Mouse (Mus musculus) erythroblast, embryonic 14.5 days (primary cell): ENCODE measurements around the gene Tmem131. TPM values are rescaled to one million over a fixed set of nuclear protein-coding genes. Genes with fewer than 3 reads are reported as not detected.

Experiments
- H3K27me3 ChIP-seq: 2 replicates; pipeline ENCODE4 v1.6.1; 2012; ENCODE audit warnings: inconsistent platforms; ENCODE audit not compliant: control insufficient read depth
- H3K36me3 ChIP-seq: 2 replicates; pipeline ENCODE4 v1.6.1; 2012; ENCODE audit warnings: mild to moderate bottlenecking, inconsistent platforms; ENCODE audit not compliant: control insufficient read depth
- H3K4me1 ChIP-seq: 2 replicates; pipeline ENCODE4 v1.6.1; 2012; ENCODE audit warnings: inconsistent platforms; ENCODE audit not compliant: control insufficient read depth
- H3K4me3 ChIP-seq: replicated peaks from 2 replicates; pipeline ENCODE3; 2012; ENCODE audit warnings: moderate library complexity, mild to moderate bottlenecking, inconsistent platforms
- H3K9me3 ChIP-seq: 2 replicates; pipeline ENCODE4 v1.6.1; 2012; ENCODE audit warnings: low read length, inconsistent platforms, mixed read lengths; ENCODE audit not compliant: control insufficient read depth
- GATA1 ChIP-seq: IDR thresholded peaks from 2 replicates; pipeline ENCODE4 v1.6.1; 2012; ENCODE audit warnings: low read length, inconsistent platforms, mixed read lengths
- TAL1 ChIP-seq: IDR thresholded peaks from 3 replicates; pipeline ENCODE4 v1.6.1; 2012; ENCODE audit warnings: low read length, inconsistent platforms, mixed read lengths
- polyA plus RNA-seq: library from polyadenylated mRNA; stranded (reverse); fragments of >175 nt; gene quantifications from 2 replicates; pipeline ENCODE4 v1.2.3, GENCODE M21; 2012

The Tmem131 gene
- polyA plus RNA-seq = 7.8 and 8.1 TPM in 2 replicates

GRCm38 (mm10) chr1:36943653-36944052 is at the start of gene Tmem131:
Tmem131 (minus strand) TSS chr1:36943666.
- TF ChIP-seq GATA1 (peak; percentile 50; the same call in 1 of the 2 replicates), TAL1 (0 out of 3 replicates have a peak, but pooled peaks have one; percentile 10)

DNA sequence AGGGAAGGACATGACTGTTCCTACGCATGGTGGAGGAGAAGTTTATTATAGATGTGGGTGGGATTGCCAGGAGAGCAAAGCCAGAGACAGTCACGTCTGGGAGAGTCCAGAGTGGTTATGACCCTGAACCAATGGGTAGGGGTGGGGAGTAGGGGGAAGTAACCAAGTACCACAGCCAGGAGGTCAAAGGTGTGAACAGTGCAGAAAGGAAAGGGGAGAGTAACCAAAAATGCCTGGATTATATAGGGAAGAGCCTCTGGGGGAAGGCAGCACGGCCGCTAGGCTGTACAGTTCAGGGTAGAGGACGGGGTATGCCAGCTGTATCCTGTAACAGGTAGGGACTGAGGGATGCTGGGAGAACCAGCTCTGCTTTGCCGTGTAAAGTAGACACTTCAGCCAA is 45.1 kb upstream of the Tmem131 start:
- Histone ChIP-seq H3K27me3 (peaks cover 14% of the 10 kb centered on the region), H3K9me3 (no peaks in the 10 kb centered on the region), H3K36me3 (no peaks in the 10 kb centered on the region), H3K4me3 (no peak overlapping the region), H3K4me1 (no peaks in the 10 kb centered on the region)
- no peak for TF ChIP-seq GATA1
- no peak for TF ChIP-seq TAL1

More at GRCm38 (mm10) chr1:36943653-36944052, at the start of gene Tmem131:
- Histone ChIP-seq H3K27me3 (no peaks in the 10 kb centered on the region), H3K4me1 (peaks cover 47% of the 10 kb centered on the region), H3K4me3 (peak within 1 kb of the TSS; percentile 50), H3K36me3 (no peaks in the 10 kb centered on the region), H3K9me3 (no peaks in the 10 kb centered on the region)

DNA sequence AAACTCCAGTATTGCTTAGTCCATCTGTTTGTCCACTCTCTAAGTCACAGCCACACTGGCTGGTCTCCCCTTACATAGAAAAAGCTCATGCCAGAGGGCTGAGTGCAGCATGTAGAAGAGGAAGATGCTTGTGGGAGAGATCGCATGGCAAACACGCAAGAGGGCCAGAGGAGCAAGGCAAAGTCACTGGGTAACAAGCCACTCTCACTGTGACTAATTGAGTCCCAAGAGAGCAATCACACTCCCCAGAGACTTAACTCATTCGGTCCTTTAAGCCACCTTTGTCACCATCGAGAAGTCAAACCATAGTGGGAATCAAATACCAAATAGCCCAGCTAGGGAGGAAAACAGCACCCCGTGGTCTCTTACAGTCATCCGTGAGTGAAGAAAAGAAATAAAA is 44.7 kb upstream of the Tmem131 start:
- Histone ChIP-seq H3K9me3 (no peaks in the 10 kb centered on the region), H3K27me3 (peaks cover 14% of the 10 kb centered on the region), H3K36me3 (no peaks in the 10 kb centered on the region), H3K4me1 (no peaks in the 10 kb centered on the region), H3K4me3 (no peak overlapping the region)
- TF ChIP-seq GATA1 (no peak), TAL1 (no peak)

- H3K36me3 ChIP-seq = no peaks in the 10 kb centered on the region
- peaks cover 14% of the 10 kb centered on the region for H3K27me3 ChIP-seq
These were observed 44.0 kb upstream of the Tmem131 start for GRCm38 (mm10) chr1:36987172-36988148.

GRCm38 (mm10) chr1:36986396-36987160 is 43.1 kb upstream of the Tmem131 start:
- no peaks in the 10 kb centered on the region for H3K9me3 ChIP-seq
- H3K4me1 ChIP-seq = no peaks in the 10 kb centered on the region
- no peaks in the 10 kb centered on the region for H3K36me3 ChIP-seq
- H3K4me3 ChIP-seq = no peak overlapping the region
- TF ChIP-seq GATA1 (no peak), TAL1 (no peak)
- peaks cover 14% of the 10 kb centered on the region for H3K27me3 ChIP-seq

More at GRCm38 (mm10) chr1:36987172-36988148, 44.0 kb upstream of the Tmem131 start:
- H3K4me1 ChIP-seq = no peaks in the 10 kb centered on the region
- no peak for TF ChIP-seq GATA1
- no peak for TF ChIP-seq TAL1
- H3K4me3 ChIP-seq = no peak overlapping the region
- H3K9me3 ChIP-seq = no peaks in the 10 kb centered on the region

GRCm38 (mm10) chr1:36985896-36986295 is 42.4 kb upstream of the Tmem131 start:
- TF ChIP-seq GATA1 = no peak
- TF ChIP-seq TAL1 = no peak
- no peaks in the 10 kb centered on the region for H3K36me3 ChIP-seq
- H3K27me3 ChIP-seq = peaks cover 14% of the 10 kb centered on the region
- H3K4me1 ChIP-seq = no peaks in the 10 kb centered on the region
- no peak overlapping the region for H3K4me3 ChIP-seq
- no peaks in the 10 kb centered on the region for H3K9me3 ChIP-seq

DNA sequence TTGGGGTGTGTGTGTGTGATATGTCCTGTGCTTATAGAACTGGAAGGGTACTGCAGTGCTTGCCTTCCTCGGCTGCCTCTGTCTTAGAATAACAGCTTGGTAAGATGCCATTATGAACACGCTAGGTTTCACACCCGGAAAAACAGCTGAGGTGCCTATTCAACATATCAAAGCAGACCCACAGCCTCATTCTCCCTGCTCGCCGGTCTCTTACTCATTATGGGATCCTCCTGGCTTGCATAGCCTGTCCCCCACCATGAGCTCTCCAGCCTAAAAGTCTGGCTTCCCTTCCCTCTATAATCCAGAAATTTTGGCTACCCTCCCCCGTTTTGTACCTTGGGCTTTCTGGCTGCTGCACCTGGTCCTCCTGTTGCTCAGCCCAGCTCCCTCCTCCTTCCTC is 40.9 kb upstream of the Tmem131 start:
- no peaks in the 10 kb centered on the region for H3K36me3 ChIP-seq
- TF ChIP-seq GATA1 = no peak
- no peak overlapping the region for H3K4me3 ChIP-seq
- H3K4me1 ChIP-seq = no peaks in the 10 kb centered on the region
- H3K9me3 ChIP-seq = no peaks in the 10 kb centered on the region
- H3K27me3 ChIP-seq = peaks cover 14% of the 10 kb centered on the region

DNA sequence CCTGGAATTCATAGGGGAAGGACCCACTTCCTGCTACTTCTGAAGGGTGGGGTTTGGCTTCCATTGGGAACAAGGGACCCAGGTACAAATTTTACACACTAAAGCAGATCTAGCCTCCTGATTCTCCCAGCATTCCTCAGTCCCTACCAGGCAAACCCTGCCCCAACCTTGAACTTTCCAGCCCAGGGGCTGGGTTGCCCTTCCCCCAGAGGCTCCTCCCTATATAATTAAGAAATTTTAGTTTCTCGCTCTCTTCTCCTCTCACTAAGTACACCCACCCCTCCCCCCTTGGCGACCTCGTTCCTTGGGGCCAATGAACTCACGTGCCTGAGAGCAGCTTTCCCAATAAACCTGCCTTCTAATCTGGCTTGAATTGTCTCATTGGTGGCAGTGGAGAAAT is 40.3 kb upstream of the Tmem131 start:
- no peaks in the 10 kb centered on the region for H3K9me3 ChIP-seq
- peaks cover 14% of the 10 kb centered on the region for H3K27me3 ChIP-seq
- no peak for TF ChIP-seq GATA1
- TF ChIP-seq TAL1 = no peak
- H3K4me3 ChIP-seq = no peak overlapping the region
- H3K36me3 ChIP-seq = no peaks in the 10 kb centered on the region
- H3K4me1 ChIP-seq = no peaks in the 10 kb centered on the region
